Mouse (Mus musculus) myocyte (in vitro differentiated cells): ENCODE measurements around the gene Churc1.

Experiments
- MAX ChIP-seq: IDR thresholded peaks from one replicate; pipeline ENCODE4 v1.6.1; 2011; ENCODE audit warnings: low read depth, mild to moderate bottlenecking, control low read depth
- POLR2A ChIP-seq: IDR thresholded peaks from one replicate; pipeline ENCODE4 v1.6.1; 2011; ENCODE audit warnings: low read depth, mild to moderate bottlenecking, control low read depth, moderate library complexity; ENCODE audit not compliant: insufficient read length
- POLR2AphosphoS2 ChIP-seq: IDR thresholded peaks from one replicate; pipeline ENCODE4 v1.6.1; 2011; ENCODE audit warnings: low read depth, control low read depth; ENCODE audit not compliant: insufficient read length
- USF1 ChIP-seq: IDR thresholded peaks from one replicate; pipeline ENCODE4 v1.6.1; 2011; ENCODE audit warnings: low read depth, mild to moderate bottlenecking, control low read depth, moderate library complexity

- TF ChIP-seq POLR2A (no peak), MAX (no peak), USF1 (no peak), POLR2AphosphoS2 (no peak)
Observed at GRCm38 (mm10) chr12:76818120-76818519, 52.8 kb downstream of the Churc1 start.
